Mouse (Mus musculus) thymus, adult 2 months (tissue): ENCODE data around the gene Pias1.

Experiments
- CTCF ChIP-seq: fragments of 200-500 bp; IDR thresholded peaks from 2 replicates; pipeline ENCODE4 v1.5.1; 2012; ENCODE audit warnings: mild to moderate bottlenecking, control low read depth, low read length, moderate library complexity, borderline replicate concordance; ENCODE audit not compliant: control insufficient read depth, poor library complexity, insufficient read depth; ENCODE audit errors: extremely low read depth
- POLR2A ChIP-seq: fragments of 200-500 bp; IDR thresholded peaks from 2 replicates; pipeline ENCODE4 v1.6.1; 2012; ENCODE audit warnings: mild to moderate bottlenecking, low read length, control low read depth, moderate library complexity; ENCODE audit not compliant: control insufficient read depth, poor library complexity, insufficient read depth; ENCODE audit errors: extremely low read depth

- TF ChIP-seq POLR2A, result no peak
- no peak for TF ChIP-seq CTCF
These were observed 47.7 kb upstream of the Pias1 start for GRCm38 (mm10) chr9:63035431-63035830.
